Mouse (Mus musculus): ENCODE measurements at regions not wholly inside any gene's neighbourhood (a gene's known extent, or its start where the extent isn't known, plus 50 kb on each side); places are given as distances from the start of the nearest gene placed in this dataset.
"Not testable (repeated sequence)": the region's sequence is repeated elsewhere in the genome, so short reads cannot be mapped to it uniquely, and the experiment has no call there.

DNA sequence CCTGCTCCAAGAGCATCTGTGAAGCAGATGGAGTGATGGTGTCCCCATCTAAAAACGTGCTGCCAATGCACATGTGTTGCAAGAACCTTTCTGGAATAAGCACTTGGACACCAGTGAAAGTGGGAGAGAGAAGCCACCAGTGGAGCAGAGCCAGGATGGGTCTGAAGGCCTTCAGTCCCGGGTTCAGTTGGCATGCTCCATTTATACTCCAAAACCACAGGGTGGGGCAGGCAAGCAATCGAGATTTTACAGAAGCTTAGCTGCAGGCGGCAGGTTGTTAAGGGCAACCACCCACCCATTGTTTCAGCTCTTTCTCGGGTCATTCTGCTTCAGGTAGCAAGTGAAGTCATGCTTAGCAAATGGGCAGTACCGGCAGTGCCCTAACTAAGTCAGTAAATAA lies 51.8 kb upstream of the Sv2b start:
- no peak for DNase-seq (ENCODE audit: low spot score)

DNA sequence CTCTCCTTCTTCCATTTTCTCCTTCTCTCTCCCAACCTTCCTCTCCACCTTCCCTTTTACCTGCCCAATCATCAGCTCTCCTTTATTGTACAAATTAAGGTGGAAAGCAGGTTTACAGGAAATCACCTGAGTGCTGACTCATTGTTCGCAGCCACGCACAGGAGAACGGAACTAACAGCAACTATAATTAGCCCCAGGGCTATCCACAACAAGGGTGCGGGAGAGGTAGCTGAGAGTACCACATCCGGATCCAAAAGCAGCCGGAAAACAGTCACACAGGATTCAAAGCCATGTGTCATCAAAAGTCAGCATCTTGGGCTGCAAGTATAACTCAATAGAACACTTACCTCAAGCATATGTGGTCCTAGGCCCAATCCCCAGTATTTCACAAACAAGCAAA lies 53.5 kb upstream of the Sv2b start:
- DNase-seq (ENCODE audit: low spot score) = no peak

DNA sequence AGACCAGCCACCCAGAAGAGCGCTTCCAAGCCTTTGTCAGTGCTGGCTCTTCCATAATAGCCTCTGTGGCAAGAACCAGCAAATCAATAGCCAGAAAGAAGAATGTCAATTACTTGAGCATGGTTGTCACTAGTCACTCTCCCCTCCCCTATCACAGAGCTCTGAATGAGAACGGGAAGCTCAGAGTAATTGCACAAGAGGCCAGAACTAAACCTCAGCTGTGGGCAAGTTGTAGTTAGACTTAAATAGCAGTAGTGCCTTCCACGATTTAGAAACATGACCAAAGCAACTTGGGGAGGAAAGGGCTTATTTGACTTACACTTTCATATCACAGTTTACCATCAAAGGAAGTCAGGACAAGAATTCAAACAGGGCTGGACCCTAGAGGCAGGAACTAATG lies 56.4 kb upstream of the Sv2b start:
- DNase-seq (ENCODE audit: low spot score) = no peak

DNA sequence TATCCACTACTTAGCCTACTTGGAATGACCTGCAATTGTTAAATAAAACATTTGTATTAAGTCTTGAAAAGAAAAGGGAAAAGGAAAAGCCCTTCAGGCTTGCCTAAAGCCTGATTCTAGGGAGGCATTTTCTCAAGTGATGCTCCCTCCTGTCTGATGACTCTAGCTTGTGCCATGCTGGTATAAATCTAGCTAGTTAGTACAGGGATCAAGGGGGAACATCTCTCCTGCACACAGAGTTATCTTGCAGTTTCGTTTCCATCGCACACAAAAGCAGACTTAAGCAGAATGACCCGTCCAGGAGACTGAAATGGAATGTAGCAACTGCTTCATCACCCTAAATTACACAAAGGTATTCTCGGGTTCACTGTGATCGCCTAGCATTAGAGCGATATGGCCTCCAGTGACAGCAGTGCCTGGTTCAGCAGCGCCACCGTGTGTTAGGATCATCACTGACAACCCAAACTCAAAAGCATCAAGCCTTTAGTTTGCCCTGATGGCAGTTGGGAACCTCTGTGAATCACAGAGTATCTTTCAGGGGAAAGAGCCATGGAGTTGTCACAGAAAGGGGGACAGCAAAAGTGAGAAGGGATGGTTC lies 57.3 kb upstream of the Sv2b start:
- DNase-seq (ENCODE audit: low spot score) = peak; percentile 58

DNA sequence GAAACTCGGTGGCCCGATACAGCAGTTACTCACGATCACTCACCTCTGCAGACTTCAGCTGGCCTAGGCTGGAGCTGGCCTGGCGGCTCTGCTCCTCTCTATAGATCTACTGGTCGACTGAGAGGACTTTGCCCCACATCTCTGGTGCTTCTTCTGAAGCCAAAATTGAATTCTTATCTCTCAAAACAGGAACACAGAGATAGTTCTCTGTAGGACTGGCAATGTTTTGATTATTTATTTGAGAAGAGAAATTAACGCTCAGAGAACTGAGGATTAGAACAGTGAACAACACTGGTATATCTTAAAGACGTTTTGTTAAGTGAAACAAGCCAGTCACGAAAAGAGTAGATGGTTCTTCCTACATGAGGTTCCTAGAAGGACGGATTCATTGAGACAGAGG lies 59.3 kb upstream of the Sv2b start:
- no peak for DNase-seq (ENCODE audit: low spot score)

DNA sequence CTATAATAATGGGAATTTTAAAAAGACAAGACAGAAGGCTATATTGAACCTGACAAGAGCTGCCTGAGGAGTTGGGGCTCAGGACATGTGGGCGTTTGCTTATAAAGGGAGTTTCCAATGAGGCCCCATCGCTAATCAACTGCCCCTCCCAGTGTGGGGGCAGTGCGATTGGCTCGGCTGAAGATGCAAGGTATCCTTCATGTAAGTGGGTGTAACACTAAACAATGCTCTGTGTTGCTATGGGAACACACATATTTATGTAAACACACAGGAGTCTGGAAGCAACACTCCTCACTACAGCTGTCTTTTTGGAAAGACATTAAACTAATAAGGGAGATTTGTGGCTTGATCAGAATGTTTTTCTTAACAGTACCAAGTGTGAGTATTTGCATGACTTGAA lies 60.3 kb upstream of the Sv2b start:
- DNase-seq (ENCODE audit: low spot score) = no peak

DNA sequence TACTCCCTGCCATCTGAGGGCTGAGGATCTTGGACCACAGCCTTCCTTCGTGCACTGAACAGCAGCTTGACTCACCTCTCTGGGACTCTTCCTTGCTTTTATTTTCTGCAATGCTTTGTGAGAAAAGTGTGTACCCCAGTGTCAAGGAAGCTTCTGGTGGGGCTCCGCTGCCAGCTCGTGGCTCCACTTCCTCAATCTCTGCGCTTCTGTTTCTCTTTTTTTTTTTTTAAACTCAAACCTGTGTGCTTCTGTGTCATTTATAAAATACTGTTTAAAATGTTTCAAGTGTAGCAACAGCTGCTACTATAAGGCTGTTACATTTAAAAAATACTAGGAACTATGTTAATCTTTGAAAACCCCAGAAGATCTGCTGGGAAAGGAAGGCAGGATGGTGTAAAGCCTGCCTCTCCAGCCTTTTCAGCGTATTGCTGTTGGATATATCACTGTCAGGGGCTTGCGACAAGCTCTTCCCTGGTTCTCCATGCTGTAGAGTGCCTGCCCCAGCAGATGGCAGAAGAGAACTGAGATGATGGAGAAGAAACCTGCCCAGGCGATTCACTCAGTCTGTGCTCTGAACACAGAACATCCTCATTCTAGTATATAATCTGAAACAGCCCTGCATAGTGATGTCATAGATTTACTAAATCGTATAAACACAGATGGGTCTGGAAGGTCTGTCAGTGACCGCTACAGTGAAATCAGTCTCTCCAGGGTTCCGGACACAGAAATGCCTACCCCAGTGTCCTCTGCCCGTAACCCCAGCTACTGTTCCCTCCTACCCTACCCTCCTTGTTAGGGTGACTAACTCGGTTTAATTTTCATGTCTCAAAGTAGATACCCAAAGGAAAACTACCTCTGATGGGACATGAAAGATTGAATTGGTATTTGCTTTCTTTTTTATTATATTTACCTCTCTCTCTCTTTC lies 61.8 kb upstream of the Sv2b start:
- peak; percentile 58 for DNase-seq (ENCODE audit: low spot score)

DNA sequence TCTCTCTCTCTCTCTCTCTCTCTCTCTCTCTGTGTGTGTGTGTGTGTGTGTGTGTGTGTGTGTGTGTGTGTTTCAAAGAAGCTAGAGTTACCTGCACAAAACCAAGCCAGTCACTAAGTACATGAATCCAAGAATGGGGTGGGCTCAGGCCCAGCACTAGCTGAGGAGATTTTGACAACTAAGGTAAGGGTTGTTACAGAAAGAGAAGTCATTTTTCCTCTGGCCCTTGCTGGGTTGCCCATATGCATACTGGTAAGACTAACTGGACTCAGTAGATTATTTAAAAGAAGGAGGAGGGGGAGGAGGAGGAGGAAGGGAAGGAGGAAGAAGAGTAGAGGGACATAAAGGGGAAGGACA lies 62.4 kb upstream of the Sv2b start:
- no peak for DNase-seq (ENCODE audit: low spot score)

DNA sequence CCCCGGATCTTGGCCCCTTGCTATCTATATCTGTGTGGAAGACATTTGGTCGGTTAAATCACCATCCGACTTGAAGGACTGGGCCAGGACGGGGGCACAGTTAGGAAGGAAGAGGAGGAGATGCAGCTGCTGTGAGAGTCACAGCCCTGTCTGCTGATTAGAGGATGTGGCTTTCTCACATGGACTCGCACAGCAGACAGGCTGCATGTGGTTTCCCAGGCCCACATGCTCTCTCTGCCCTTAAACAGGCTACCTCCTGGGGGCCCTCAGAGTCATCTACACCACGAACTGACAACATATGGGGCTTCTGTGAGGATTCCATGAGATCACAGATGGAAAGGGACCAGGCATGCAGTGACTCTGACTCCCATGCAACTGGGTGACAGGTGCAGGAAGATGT lies 62.9 kb upstream of the Sv2b start:
- DNase-seq (ENCODE audit: low spot score) = no peak

DNA sequence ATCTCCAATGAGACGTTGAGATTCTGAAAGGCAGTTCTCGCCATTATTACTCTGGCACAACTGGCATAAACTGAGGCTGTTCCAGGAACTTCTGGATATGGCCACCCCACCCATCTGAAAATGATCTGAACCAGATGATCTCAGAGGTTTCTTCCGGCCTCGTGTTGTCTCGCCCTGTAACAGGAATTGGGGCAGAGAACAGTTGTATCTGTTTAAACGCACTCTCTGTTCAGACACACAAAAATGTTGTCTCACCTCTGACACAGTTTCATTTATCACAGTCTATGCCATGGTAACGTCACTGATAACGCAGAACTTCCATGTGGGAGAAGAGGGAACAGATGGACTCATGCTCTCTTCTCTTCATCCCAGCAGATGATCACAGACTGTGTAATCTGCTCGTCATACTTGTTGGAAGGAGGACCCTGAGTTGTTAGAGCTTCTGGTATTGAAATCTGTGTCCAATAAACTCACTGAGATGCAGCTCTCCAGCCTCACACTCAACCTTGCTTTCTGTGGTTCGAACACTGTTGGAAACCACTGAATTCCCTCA lies 63.9 kb upstream of the Sv2b start:
- DNase-seq (ENCODE audit: low spot score) = no peak

DNA sequence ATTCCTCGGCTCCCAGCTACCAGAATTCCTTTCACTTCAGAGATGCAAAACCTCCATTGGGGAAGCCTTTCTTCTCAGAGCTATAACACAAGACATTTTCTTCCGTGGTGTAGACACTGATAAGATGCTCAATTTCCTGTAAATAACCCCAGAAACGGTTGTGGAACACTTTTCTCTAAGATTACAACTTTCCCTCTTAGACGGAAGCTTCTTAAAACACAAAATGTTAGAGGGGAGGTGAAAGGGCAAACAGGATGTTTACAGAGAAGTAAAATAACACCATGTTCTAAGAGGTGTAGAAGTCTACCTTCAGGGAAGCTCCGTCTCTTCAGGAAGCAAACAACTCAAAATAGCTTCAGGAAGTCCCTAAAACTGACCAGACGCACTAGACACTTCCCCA lies 65.4 kb upstream of the Sv2b start:
- DNase-seq (ENCODE audit: low spot score) = no peak

DNA sequence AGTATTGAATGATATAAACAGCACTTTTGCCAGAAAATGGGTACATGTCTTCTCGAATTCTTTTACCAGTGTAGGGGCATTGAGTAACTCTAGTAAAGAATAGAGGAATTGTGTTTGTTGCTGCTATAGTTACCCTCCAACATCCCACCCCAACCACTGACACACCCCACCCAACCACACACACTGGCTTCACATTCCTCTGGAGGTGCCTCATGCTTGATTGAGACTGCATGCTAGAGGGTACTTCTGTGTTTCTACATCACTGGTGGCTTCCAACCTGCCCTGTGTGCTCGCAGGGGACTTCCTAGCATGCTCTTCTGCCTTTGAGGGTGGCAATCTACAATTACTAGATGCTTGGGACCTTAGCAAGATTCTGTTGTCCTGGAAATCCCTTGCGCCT lies 70.5 kb upstream of the Sv2b start:
- no peak for DNase-seq (ENCODE audit: low spot score)

DNA sequence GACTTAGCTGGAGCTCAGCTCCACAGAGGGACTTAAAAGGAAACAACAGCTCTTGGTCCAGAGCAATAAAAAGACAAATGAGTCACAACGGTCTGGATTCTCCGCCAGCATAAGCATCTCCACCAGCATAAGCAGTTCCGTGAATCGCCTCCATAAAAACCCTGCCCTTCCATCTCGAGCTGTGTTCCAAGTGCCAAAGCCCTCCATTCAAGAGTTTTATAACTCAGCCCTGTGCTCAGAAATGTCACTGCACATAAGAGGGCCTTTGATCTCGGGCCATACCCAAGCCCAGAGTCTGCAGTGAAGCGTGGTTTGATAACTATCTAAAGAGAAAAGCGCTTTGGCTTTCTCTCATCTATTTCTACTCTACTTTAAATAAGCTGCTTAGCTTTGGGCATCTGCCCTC lies 70.8 kb upstream of the Akap13 start:
- DNase-seq (ENCODE audit: low spot score) = no peak

DNA sequence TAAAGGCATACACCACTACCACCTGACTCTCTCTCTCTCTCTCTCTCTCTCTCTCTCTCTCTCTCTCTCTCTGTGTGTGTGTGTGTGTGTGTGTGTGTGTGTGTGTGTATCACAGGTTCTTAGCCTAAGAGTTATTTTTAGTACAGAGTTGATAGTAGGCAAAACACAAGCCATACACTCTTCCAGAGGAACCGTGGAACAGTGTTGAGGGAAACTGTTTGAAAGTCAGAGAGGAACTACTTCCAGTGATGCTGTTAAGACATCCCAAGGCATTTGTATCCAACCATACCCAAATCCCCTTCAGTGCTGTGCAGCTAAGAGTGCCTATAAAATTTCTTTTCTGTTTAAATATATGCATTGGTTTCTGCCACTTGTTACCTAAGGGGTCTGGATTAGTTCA lies 68.3 kb upstream of the Akap13 start:
- DNase-seq (ENCODE audit: low spot score) = no peak

DNA sequence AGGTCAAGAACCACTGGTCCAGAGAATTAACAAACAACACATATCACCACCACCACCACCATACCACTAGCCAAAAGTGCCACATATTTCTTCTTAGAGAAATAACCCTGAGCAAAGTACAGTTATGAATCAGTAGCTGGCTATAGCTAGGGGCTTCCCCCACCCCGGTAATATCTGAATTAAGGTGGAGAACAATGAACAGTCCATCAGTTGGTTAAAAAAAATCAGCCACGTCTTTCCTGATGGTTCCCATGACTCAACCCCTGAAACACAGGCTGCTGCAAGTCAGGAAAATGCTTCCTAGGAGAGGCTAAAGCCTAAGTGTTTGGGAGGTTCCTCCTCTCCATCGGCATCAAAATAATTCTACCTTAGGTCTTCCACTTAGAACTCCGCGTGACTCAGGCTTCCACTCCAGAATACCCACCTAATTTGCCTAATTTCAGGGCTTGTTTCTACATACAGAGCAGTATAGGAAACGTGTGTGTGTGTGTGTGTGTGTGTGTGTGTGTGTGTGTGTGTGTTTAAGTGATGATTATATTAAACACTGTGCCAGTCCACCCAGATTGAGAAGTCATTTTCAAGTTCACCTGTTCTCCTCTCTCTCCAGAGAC lies 67.4 kb upstream of the Akap13 start:
- no peak for DNase-seq (ENCODE audit: low spot score)

DNA sequence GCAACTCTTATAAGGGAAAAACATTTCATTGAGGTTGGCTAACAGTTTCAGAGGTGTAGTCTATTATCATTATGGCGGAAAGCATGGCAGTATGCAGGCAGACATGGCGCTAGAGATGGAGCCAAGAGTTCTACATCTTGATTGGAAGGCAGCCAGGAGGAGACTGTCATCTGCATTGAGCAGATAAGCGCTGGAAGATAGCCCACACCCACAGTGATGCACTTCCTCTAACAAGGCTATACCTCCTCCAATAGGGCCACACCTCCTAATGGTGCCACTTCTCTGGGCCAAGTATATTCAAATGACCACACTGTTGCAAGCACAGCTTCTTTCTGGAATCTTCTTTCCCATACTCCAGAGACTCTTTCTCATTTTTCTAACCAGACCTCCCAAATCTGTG lies 65.2 kb upstream of the Akap13 start:
- DNase-seq (ENCODE audit: low spot score) = no peak

DNA sequence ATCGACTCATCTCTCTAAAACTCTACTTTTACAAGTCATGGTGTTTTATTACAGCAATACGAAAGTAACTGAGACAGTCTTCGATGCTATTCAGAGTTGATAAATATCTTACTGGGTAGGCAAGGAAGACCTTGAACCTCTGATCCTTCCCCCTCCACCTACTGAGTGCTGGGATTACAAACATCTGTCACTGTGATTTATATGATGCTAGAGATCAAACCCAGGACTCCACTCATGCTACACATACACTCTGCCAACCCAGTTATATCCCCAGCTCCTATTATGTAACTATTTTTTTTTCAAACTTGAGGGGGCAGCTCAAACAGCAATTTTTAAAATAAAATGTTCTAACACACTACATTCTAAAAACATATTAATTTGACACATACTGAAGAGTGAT lies 62.6 kb upstream of the Akap13 start:
- no peak for DNase-seq (ENCODE audit: low spot score)

DNA sequence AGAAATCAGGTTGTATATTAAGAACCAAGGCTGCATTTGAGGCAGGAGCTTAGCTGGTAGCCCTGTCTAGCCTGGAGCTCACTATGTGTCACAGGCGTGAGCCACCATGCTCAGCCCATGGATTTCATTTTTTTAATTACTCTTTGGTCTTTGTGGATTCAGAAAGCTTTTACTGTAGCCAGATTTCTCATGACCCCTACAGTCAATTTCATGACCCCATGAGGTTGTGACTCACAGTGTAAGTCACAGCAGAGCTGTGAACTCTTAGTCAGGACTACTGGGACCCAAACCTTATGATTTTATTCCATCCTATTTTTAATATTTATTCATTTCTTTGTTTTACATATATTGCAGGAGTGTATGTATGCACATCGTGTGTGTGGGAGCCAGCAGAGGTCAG lies 61.9 kb upstream of the Akap13 start:
- DNase-seq (ENCODE audit: low spot score) = no peak

DNA sequence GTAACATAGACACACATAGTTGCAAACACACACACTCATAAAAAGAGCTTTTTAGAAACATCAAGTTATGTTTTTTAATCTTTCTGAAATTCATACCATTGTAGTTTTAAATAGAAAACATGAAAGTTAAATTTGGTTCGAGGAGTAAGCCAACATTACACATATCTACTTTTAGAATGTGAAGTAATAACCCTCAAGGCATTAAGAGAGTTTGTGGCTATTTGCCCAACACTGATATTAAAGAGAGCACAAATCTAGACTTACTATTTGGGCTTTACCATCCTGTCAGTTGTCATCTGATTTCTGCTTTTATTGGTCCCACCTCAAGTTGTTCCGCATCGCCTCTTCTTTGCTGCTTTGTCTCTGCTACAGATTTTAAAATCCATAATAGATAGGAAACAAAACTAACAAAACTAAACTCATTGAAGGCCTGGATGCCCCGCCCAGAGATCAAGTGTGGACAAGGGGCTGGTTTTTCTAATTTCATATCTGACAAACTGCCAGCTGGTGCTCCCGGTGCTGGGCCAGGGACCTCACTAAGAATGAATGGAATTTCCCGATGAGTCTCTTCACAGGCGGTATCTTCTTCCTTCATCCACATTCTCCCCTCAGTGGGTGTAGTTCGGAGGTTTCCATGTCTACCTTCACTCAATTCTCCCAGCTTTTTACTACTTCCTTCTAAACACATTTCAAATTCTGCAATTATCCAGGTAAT lies 60.3 kb upstream of the Akap13 start:
- no peak for DNase-seq (ENCODE audit: low spot score)

DNA sequence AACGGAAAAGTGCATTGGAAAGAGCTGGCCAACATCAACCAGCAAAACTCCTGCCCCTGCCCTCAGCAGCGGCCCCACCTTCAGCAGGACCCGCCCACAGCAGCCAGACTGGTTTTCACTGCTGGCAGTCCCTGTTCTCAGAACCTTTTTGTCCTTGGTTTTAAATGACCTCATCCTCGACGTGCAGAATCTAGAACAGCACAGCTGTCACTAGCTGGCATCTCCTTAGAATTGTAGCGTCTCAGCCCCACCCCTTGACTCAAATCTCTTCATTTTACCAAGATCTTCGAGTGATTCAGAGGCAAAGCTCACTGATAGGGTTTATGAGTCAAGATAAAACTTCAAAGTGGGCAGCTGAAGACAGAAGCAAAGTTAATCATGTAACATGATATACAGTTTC lies 57.8 kb upstream of the Akap13 start:
- DNase-seq (ENCODE audit: low spot score) = no peak

DNA sequence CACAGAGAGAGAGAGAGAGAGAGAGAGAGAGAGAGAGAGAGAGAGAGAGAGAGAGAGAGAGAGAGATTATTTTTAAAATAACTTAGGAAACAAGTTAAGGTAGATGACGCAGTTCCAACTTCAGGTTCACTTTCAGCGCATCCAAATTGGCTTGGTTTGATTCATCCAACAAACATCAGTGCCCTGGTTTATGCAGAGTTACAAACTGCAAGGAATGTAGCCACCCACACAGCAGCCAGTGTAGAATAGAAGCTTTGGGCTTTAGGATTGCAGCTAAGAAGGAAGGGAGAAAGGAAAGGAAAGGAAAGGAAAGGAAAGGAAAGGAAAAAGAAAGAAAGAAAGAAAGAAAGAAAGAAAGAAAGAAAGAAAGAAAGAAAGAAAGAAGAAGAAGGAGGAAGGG lies 56.9 kb upstream of the Akap13 start:
- not testable (repeated sequence) for DNase-seq (ENCODE audit: low spot score)

DNA sequence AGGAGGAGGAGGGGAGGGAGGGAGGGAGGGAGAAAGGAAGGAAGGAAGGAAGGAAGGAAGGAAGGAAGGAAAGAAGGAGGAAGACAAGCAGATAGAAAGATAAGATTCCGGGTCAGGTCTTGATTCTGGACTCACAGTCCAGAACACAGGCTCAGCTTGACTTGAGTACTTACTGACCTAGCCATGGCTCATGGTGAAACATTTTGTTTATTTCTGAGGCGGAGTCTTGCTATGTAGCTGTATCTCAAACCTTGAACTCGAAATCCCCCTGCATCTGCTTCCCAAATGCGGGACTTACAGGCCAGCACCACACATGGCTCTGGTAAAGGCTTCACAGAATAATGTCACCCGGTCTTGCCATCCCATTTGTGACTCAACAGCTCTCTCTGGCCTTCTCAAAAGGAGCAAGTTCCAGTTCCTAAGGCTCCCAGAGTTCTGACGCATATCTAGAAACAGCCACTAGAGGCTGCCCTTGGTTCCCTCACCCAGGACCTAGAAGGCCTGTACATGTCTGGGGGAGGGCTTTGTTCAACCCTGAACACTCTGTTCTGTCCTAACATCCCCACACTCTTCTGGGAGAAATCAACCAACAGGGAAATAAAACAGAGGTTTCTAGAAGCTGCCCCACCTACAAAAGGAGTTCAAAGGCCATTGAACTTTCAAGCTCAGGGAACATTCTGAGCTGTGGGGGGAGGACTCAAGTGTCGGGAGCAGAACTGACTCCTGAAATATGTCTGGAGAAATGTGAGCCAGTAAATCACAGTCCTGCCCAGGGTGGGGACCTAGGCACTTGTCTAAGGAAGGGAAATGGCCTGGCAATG lies 56.2 kb upstream of the Akap13 start:
- DNase-seq (ENCODE audit: low spot score) = peak; percentile 25
